Mouse (Mus musculus): ENCODE data around the gene Iqce.

GRCm38 (mm10) chr5:140726946-140727740 lies 25.0 kb upstream of the Iqce start:
- no peak for TF ChIP-seq CTCF (IDR thresholded peaks at IDR 0.05; ENCODE audit: insufficient read depth, low read depth, low read length)
- no peak for TF ChIP-seq POLR2A (IDR thresholded peaks at IDR 0.05; ENCODE audit: insufficient read depth, low read depth, low read length)
